ENCODE assay signal across 24 mouse cellular contexts in genomic region chr9:14391286-14391685, GRCm38 (mm10).
"Had no signal": no experiment of that assay in that cellular context is flagged by ENCODE, and none has a peak within 500 bp of the region (broad histone marks: within the 10 kb centered on the region; RNA-seq: fewer than 3 reads in every experiment).

No protein-coding gene starts in this region.

- ATAC-seq: midbrain, embryonic 13.5 days; midbrain, embryonic 16.5 days had no signal

- H3K9me3 ChIP-seq: limb, embryonic 10.5 days; limb, embryonic 13.5 days; liver, embryonic 12.5 days; liver, embryonic 15.5 days; lung, embryonic 15.5 days; midbrain, embryonic 10.5 days; midbrain, embryonic 13.5 days; neural tube, embryonic 13.5 days; stomach, embryonic 15.5 days had no signal

- DNase-seq: kidney, postnatal 25 days; layer of hippocampus, adult 9-11 months; liver; lung, adult 18-20 months; lung, postnatal 10 days; lung, postnatal 36 days; retina, postnatal 1 day; right cerebral cortex, postnatal 25 days; spleen, adult 18-20 months; thymus, postnatal 25 days had no signal

- H3K4me1 ChIP-seq: limb, embryonic 10.5 days; limb, embryonic 13.5 days; lung, embryonic 15.5 days; midbrain, embryonic 10.5 days; midbrain, embryonic 13.5 days; neural tube, embryonic 13.5 days; stomach, embryonic 15.5 days had no signal

- H3K27ac ChIP-seq: kidney, postnatal 0 days; layer of hippocampus, adult 2 months; limb, embryonic 10.5 days; limb, embryonic 13.5 days; liver, embryonic 12.5 days; lung, embryonic 15.5 days; midbrain, embryonic 10.5 days; midbrain, embryonic 13.5 days; neural tube, embryonic 13.5 days; stomach, embryonic 15.5 days had no signal

- H3K27me3 ChIP-seq: limb, embryonic 13.5 days; liver, embryonic 12.5 days; liver, embryonic 15.5 days; lung, embryonic 15.5 days; megakaryocyte, embryonic 14.5 days; midbrain, embryonic 13.5 days; neural tube, embryonic 13.5 days; stomach, embryonic 15.5 days had no signal

- H3K9ac ChIP-seq: limb, embryonic 13.5 days; liver, embryonic 12.5 days; liver, embryonic 15.5 days; lung, embryonic 15.5 days; midbrain, embryonic 13.5 days; neural tube, embryonic 13.5 days; stomach, embryonic 15.5 days had no signal

- H3K4me2 ChIP-seq: limb, embryonic 13.5 days; liver, embryonic 12.5 days; liver, embryonic 15.5 days; lung, embryonic 15.5 days; midbrain, embryonic 13.5 days; neural tube, embryonic 13.5 days; stomach, embryonic 15.5 days had no signal

- H3K4me3 ChIP-seq: layer of hippocampus, adult 2 months; limb, embryonic 10.5 days; limb, embryonic 13.5 days; liver, embryonic 12.5 days; liver, embryonic 15.5 days; lung, embryonic 15.5 days; megakaryocyte, embryonic 14.5 days; midbrain, embryonic 10.5 days; midbrain, embryonic 13.5 days; myocyte; neural tube, embryonic 13.5 days; stomach, embryonic 15.5 days had no signal

- H3K36me3 ChIP-seq: limb, embryonic 10.5 days; limb, embryonic 13.5 days; liver, embryonic 12.5 days; liver, embryonic 15.5 days; lung, embryonic 15.5 days; midbrain, embryonic 10.5 days; midbrain, embryonic 13.5 days; neural tube, embryonic 13.5 days; stomach, embryonic 15.5 days had no signal
